Mouse (Mus musculus) testis, adult 2 months (tissue): ENCODE measurements at regions not wholly inside any gene's neighbourhood (a gene's known extent, or its start where the extent isn't known, plus 50 kb on each side); places are given as distances from the start of the nearest gene placed in this dataset.
"Not testable (repeated sequence)": the region's sequence is repeated elsewhere in the genome, so short reads cannot be mapped to it uniquely, and the experiment has no call there.

ENCODE experiments used
- H3K27ac ChIP-seq: fragments of 200-500 bp; 2 replicates; pipeline ENCODE4 v1.5.1; 2012; ENCODE audit warnings: low read depth, low read length; ENCODE audit not compliant: control insufficient read depth, insufficient read depth
- H3K27me3 ChIP-seq: fragments of 200-500 bp; 2 replicates; pipeline ENCODE4 v1.6.1; 2012; ENCODE audit warnings: mild to moderate bottlenecking, low read length, moderate library complexity; ENCODE audit not compliant: control insufficient read depth, insufficient read depth
- H3K36me3 ChIP-seq: fragments of 200-500 bp; 2 replicates; pipeline ENCODE4 v1.6.1; 2012; ENCODE audit warnings: mild to moderate bottlenecking, low read length; ENCODE audit not compliant: control insufficient read depth, insufficient read depth
- H3K4me1 ChIP-seq: fragments of 200-500 bp; 2 replicates; pipeline ENCODE4 v1.6.1; 2012; ENCODE audit warnings: low read length; ENCODE audit not compliant: control insufficient read depth, insufficient read depth
- H3K4me3 ChIP-seq: fragments of 200-500 bp; 2 replicates; pipeline ENCODE4 v1.5.1; 2012; ENCODE audit warnings: low read depth, mild to moderate bottlenecking, low read length, moderate library complexity, mixed read lengths; ENCODE audit not compliant: control insufficient read depth
- CTCF ChIP-seq: fragments of 200-500 bp; IDR thresholded peaks from 2 replicates; pipeline ENCODE4 v1.5.1; 2012; ENCODE audit warnings: low read depth, mild to moderate bottlenecking, inconsistent platforms, low read length, moderate library complexity; ENCODE audit not compliant: control insufficient read depth, insufficient read depth, insufficient replicate concordance
- POLR2A ChIP-seq: fragments of 200-500 bp; IDR thresholded peaks from 2 replicates; pipeline ENCODE4 v1.6.1; 2012; ENCODE audit warnings: low read depth, mild to moderate bottlenecking, inconsistent platforms, low read length, moderate library complexity; ENCODE audit not compliant: control insufficient read depth

DNA sequence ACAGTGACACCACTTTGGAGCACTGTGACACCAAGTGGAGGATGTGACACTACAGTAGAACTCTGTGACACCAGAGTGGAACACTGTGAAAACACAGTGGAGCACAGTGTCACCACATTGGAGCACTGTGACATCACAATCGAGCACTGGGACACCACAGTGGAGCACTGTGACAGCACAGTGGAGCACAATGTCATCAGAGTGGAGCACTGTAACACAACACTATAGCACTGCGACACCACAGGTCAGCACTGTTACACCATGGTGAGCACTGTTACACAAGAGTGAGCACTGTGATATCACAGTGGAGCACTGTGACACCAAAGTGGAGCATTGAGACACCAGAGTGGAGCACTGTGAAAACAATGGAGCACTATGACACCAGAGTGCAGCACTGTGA lies 99.5 kb upstream of the Vmn1r2 start:
- TF ChIP-seq CTCF (no peak), POLR2A (no peak)
- no peaks in the 10 kb centered on the region for H3K4me1 ChIP-seq
- H3K27me3 ChIP-seq: no peaks in the 10 kb centered on the region
- no peak overlapping the region for H3K27ac ChIP-seq
- no peaks in the 10 kb centered on the region for H3K36me3 ChIP-seq
- no peak overlapping the region for H3K4me3 ChIP-seq

DNA sequence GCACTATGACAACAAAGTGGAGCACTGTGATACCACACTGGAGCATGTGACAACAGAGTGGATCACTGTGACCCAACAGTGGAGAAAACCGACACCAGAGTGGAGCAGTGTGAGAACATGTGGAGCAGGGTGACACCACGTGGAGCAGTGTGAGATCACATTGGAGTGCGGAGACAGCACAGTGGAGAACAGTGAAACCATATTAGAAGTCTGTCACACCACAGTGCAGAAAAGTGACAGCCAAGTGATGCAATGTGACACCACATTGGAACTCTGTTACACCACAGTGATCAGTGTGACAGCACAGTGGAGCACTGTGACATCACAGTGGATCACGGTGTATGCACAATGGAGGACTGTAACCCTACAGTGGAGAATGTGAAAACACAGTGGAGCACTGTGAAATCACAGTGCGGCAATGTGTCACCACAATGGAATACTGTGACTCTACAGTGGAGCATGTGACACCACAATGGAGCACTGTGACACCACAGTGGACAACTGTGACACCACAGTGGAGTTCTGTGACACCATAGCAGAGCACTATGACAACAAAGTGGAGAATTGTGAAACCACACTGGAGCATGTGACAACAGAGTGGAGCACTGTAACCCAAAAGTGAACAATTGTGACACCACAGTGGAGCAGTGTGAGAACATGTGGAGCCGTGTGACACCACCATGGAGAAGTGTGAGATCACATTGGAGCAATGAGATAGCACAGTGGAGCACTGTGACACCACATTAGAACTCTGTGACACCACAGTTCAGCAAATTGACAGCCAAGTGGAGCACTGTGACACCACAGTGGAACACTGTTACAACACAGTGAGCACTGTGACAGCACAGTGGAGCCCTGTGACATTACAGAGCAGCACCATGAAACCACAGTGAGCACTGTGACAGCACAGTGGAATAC lies 98.6 kb upstream of the Vmn1r2 start:
- Histone ChIP-seq H3K27me3 (no peaks in the 10 kb centered on the region), H3K4me1 (no peaks in the 10 kb centered on the region), H3K4me3 (no peak overlapping the region), H3K36me3 (no peaks in the 10 kb centered on the region), H3K27ac (no peak overlapping the region)
- TF ChIP-seq POLR2A: no peak
- TF ChIP-seq CTCF: no peak

DNA sequence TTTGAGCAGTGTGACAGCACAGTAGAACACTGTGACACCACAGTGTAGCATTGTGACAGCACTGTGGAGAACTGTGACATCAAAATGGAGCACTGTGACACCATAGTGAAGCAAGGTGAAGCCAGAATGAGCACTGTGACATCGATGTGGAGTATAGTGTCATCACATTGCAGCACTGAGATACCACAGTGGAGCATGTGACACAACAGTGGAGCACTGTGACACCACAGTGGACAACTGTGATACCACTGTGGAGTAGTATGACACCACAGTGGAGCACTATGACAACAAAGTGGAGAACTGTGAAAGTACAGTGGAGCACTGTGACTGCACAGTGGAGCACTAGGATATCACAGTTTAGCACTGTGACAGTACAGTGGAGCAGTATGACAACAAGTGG lies 97.8 kb upstream of the Vmn1r2 start:
- Histone ChIP-seq H3K27ac (no peak overlapping the region), H3K4me1 (no peaks in the 10 kb centered on the region), H3K36me3 (no peaks in the 10 kb centered on the region), H3K4me3 (no peak overlapping the region), H3K27me3 (no peaks in the 10 kb centered on the region)
- TF ChIP-seq POLR2A (no peak), CTCF (no peak)

DNA sequence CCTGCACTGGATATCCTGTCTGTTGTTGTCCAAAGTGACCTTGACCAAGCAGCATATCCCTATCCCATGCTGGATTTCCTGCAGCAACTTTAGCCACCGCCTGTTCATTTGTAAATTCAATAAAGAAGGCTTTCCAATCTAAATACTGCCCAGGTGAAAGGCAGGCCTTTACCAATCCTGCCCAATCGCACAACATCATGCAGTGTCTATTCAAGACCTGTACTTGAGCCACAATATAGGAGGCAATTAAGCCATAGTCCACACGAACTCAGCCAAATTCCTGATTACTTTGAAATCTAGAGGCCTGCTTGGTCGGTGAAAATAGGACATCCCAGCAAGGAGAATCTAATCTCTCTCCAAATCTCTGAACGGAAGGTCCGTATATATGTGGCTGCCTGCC lies 95.8 kb upstream of the Vmn1r2 start:
- not testable (repeated sequence) for H3K27ac ChIP-seq, H3K4me3 ChIP-seq, H3K4me1 ChIP-seq, H3K36me3 ChIP-seq, H3K27me3 ChIP-seq

DNA sequence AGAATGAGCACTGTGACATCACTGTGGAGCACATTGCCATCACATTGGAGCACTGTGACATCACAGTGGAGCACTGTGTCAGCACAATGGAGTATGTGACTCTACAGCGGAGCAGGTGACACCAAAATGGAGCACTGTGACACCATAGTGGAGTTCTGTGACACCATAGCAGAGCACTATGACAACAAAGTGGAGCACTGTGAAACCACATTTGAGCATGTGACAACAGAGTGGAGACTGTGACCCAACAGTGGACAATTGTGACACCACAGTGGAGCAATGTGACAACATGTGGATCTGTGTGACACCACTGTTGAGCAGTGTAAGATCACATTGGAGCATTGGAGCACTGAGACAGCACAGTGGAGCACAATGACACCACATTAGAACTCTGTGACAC lies 87.2 kb upstream of the Vmn1r2 start:
- Histone ChIP-seq H3K4me3 (no peak overlapping the region), H3K27me3 (no peaks in the 10 kb centered on the region), H3K4me1 (no peaks in the 10 kb centered on the region), H3K36me3 (no peaks in the 10 kb centered on the region), H3K27ac (no peak overlapping the region)
- TF ChIP-seq CTCF: no peak
- no peak for TF ChIP-seq POLR2A

DNA sequence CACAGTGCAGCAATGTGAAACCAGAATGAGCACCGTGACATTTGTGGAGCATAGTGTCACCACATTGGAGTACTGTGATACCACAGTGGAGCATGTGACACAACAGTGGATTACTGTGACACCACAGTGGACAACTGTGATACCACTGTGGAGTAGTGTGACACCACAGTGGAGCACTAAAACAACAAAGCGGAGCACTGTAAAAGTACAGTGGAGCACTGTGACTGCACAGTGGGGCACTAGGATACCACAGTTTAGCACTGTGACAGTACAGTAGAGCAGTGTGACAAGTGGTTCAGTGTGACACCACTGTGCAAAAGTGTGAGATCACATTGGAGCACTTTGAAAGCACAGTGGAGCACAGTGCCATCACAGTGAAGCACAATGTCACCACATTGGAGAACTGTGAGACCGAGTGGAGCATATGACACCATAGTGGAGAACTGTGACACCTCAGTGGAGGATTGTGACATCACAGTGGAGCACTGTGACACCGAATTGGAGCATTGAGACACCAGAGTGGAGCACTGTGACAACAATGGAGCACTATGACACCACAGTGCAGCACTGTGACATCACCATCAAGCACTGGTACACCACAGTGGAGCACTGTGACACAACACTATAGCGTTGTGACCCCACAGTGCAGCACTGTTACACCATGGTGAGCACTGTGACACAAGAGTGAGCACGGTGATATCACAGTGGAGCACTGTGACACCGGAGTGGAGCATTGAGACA lies 86.6 kb upstream of the Vmn1r2 start:
- Histone ChIP-seq H3K27ac (no peak overlapping the region), H3K36me3 (no peaks in the 10 kb centered on the region), H3K4me3 (no peak overlapping the region), H3K4me1 (no peaks in the 10 kb centered on the region), H3K27me3 (no peaks in the 10 kb centered on the region)
- no peak for TF ChIP-seq CTCF
- TF ChIP-seq POLR2A: no peak

DNA sequence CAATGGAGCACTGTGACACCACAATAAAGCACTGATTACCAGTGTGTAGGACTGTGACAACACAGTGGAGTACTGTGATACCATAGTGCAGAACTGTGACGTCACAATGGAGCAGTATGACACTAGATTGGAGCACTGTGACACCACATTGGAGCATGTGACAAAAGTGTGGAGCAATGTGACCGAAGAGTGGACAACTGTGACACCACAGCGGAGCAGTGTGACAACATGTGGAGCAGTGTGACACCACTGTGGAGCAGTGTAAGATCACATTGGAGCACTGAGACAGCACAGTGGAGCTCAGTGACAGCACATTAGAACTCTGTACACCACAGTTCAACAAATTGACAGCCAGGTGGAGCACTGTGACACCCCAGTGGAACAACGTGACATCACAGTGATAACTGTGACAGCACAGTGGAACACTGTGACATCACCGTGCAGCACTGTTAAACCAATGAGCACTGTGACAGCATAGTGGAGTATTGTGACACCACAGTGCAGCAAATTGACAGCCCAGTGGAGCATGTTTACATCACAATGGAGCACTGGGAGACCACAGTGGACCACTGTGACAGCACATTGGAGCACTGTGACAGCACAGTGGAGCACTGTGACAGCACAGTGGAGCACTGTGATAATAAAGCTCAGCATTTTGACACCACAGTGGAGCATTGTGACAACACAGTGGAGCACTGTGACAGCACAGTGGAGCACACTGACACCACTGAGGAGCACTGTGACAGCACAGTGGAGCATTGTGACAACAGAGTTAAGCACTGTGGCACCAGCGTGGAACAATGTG lies 85.8 kb upstream of the Vmn1r2 start:
- no peak overlapping the region for H3K27ac ChIP-seq
- no peak for TF ChIP-seq CTCF
- no peak for TF ChIP-seq POLR2A
- H3K4me3 ChIP-seq: no peak overlapping the region

More for the DNA sequence above, 85.8 kb upstream of the Vmn1r2 start:
- Histone ChIP-seq H3K27me3 (no peaks in the 10 kb centered on the region), H3K4me1 (no peaks in the 10 kb centered on the region), H3K36me3 (no peaks in the 10 kb centered on the region)
